Mouse (Mus musculus): ENCODE measurements around the gene 2200002D01Rik.

DNA sequence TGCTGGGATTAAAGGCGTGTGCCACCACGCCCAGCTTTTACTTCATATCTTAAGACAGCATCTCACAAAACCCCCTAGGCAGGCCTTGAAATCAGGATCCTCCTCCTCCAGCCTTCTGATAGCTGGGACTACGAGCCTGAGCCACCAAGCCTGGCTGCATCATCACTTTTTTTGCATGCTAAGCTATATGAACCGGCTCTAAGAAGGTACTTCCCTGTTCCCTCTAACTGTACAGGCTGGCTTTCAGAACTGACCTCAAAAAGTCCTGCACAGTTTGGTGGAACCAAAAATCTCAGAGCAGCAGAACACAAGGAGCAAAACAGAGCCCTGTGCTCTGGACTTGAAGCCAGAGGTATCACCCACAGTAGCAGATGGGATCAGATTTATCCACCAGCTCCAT lies 20.1 kb downstream of the 2200002D01Rik start:
- TF ChIP-seq CTCF (conservative IDR thresholded peaks at IDR 0.05; ENCODE audit: insufficient read depth, insufficient read length, low read depth, low read length): no peak
- TF ChIP-seq POLR2A (IDR thresholded peaks at IDR 0.05; ENCODE audit: low read depth, low read length): no peak
